Mouse (Mus musculus): ENCODE measurements around the gene Dlx6.

GRCm38 (mm10) chr6:6878841-6879291 is 15.7 kb downstream of the Dlx6 start:
- TF ChIP-seq POLR2A (IDR thresholded peaks at IDR 0.05; ENCODE audit: low read depth, low read length): no peak
- TF ChIP-seq CTCF (IDR thresholded peaks at IDR 0.05; ENCODE audit: extremely low read depth, insufficient read length, insufficient replicate concordance, low read depth, low read length): no peak

Data from small intestine, adult 2 months (tissue).